Mouse (Mus musculus): ENCODE data around the gene Gm28635. TPM values are rescaled to one million over a fixed set of nuclear protein-coding genes. Genes with fewer than 3 reads are reported as not detected.

The Gm28635 gene
- 10 to 100 TPM in 1 of 2 experiments, 1 to 10 TPM in 1; 9.6 to 11.7 TPM for total RNA-seq (2021)

DNA sequence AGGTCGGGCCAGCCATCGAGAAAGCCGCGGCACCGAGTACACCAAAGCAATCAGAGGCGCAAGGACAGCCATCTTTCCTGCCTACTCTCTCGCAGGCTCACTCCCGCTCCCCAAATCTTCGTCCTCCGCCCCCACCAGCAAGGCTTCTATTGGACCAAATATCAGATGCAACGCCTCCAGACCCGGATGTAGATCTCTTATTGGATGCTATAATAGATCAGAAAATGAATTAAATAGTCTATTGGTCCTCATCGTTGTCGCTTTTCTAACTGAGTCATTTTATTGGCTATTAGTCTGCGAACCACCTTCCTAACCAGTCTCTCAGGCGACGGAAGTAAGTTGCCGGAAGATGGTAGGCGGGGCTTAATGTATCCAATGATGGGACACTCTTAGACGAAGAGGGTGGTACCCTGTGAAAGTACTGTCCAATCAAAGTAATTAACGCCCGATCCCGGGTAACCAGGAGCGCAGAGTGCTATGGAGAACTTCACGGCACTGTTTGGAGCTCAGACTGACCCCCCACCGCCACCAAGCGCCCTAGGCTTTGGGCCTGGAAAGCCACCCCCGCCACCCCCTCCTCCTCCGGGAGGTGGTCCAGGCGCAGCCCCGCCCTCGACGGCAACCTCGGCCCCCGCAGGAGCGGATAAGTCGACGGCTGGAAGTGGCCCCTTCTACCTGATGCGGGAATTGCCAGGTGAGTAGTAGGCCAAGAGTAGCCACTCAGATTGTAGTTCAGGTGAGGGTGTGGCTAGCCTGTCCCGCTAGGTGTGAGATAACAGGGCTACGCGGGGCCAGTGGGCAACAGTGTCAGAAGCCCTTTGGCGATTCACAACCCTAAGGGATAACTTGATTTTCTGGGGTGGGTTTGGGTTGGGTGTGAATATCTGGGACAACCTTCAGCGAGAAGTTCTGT is at the start of gene Gm28635, which contains the start of gene Med19:
Gm28635 (minus strand) TSS at position 74 of the 913 bp plus-strand sequence.
Med19 (plus strand) TSS at position 435 of the 913 bp plus-strand sequence.
- peak; percentile 98 for DNase-seq
- intact Hi-C loops (cut with DNase I), result loop anchor here (5.0 kb wide), 1 partner anchor 34 kb away; no protein-coding TSS in a partner anchor

GRCm38 (mm10) chr2:84727172-84727858 is 49.5 kb upstream of the Gm28635 start, which contains the start of gene Clp1:
Gene Clp1 (minus strand): TSS chr2:84727350.
- peak; percentile 98 for DNase-seq
- intact Hi-C loops (cut with DNase I), result no loop called here

DNA sequence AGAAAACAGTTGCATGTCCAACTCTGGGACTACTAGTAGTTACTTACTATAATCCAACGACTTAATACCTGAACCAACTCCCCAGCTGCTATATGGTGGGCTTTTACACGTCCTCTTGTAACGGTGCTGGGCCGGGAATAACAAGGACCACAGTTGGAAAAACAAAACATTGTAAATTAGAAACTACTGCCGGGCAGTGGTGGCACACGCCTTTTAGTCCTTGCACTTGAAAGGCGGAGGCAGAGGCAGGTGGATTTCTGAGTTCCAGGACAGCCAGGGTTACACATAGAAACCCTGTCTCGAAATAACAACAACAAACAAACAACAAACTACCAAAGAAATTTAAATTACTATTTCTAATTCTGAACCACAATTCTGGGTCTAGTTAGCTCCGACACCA is 48.9 kb upstream of the Gm28635 start:
- peak in 1 of 2 experiments; percentile 14 for DNase-seq
- intact Hi-C loops (cut with DNase I), result no loop called here

- intact Hi-C loops (cut with DNase I), result no loop called here
- no peak for DNase-seq
Observed at GRCm38 (mm10) chr2:84725770-84726169, 47.9 kb upstream of the Gm28635 start.

GRCm38 (mm10) chr2:84723856-84724255 is 46.0 kb upstream of the Gm28635 start:
- DNase-seq, result no peak
- intact Hi-C loops (cut with DNase I), result no loop called here

DNA sequence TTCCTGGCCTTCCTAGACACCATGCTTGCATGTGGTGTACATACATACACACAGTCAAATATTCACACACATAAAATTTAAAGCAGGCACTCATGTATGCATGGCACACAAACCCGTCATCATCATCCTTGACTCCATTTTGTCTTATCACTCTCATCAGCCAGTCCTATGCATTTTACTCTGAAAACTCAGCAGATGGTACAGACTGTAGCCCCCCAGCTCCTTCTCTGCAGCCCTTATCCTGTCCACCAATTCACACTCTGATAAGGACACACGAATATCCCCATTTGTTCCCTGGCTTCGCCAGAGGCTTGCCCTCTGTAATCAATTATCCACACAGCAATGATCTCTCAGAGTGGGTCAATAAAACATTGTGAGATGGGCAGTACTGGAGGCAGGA is 43.3 kb upstream of the Gm28635 start:
- DNase-seq, result no peak
- intact Hi-C loops (cut with DNase I), result no loop called here

- intact Hi-C loops (cut with DNase I), result no loop called here
- DNase-seq, result no peak
Observed at GRCm38 (mm10) chr2:84720718-84721117, 42.9 kb upstream of the Gm28635 start.

DNA sequence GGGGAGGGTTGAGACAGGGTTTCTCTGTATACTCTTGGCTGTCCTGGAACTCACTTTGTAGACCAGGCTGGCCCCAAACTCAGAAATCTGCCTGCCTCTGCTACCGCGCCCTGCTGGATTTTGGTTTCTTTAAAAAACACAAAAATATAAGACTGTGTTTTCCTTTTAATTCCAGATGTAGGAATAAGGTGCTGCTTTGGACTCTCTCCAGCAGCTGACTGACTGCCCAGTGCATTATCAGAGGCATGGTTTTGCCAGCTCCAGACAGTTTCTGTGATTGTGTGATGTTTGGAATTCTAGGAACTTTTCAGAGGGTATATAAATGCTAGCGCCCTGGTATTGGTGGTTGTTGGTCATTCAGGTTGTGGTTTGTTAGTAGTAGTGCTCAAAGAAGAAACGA is 39.5 kb upstream of the Gm28635 start:
- DNase-seq, result peak in 1 of 2 experiments; percentile 37
- intact Hi-C loops (cut with DNase I), result loop anchor here (5.0 kb wide), 1 partner anchor 240 kb away; the partner anchor contains the start of gene Tfpi

DNA sequence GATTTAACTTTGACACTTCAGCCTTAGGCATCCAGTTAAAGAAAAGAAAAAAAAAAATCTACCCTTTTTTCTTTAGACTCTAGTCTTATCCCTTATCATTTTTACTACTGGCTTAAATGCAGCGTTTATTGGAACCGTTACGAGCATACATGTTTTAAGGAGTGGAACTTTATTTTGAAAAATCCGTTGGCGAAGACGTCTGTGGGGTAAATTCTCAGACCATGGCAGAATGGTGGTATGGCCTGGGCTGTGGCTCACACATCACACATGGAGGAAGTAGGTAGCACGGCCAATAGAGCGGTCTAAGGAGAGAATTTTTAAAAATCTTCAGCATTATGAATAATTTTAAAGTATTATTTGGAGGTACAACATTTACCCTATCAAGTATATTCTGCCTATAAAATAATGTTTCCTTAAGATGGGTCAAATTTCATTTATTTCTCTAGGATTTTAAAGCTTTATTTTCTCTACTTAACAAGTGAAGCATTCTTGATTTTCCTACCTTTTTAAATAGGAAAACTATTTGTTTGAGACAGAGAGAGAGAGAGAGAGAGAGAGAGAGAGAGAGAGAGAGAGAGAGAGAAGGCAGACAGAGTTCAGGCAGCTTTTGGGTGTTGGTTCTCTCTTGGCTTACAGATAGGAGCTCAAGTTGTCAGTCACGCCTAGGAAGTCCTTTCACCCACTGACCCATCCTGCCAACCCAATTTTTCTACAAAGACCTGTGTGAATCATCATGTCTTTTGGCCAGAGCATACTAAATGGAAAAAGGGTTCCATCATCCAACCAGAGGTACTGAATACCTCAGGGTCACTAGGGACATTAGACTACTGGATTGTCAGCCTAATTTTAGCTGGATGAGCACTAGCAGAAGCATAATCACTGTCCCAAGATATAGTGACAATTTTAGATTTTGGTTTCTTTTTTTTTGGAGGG is 38.8 kb upstream of the Gm28635 start:
- peak; percentile 29 to 30 for DNase-seq

GRCm38 (mm10) chr2:84715562-84716361 is 37.9 kb upstream of the Gm28635 start:
- intact Hi-C loops (cut with DNase I), result loop anchor here (1.0 to 5.0 kb wide), 2 partner anchors 28 to 238 kb away; partner anchors contain the start of genes Gm19426 and Tfpi
- DNase-seq, result peak in 1 of 2 experiments; percentile 78

More for the DNA sequence above, 38.8 kb upstream of the Gm28635 start:
- intact Hi-C loops (cut with DNase I), result loop anchor here (5.0 kb wide), 1 partner anchor 239 kb away; the partner anchor contains the start of gene Tfpi

DNA sequence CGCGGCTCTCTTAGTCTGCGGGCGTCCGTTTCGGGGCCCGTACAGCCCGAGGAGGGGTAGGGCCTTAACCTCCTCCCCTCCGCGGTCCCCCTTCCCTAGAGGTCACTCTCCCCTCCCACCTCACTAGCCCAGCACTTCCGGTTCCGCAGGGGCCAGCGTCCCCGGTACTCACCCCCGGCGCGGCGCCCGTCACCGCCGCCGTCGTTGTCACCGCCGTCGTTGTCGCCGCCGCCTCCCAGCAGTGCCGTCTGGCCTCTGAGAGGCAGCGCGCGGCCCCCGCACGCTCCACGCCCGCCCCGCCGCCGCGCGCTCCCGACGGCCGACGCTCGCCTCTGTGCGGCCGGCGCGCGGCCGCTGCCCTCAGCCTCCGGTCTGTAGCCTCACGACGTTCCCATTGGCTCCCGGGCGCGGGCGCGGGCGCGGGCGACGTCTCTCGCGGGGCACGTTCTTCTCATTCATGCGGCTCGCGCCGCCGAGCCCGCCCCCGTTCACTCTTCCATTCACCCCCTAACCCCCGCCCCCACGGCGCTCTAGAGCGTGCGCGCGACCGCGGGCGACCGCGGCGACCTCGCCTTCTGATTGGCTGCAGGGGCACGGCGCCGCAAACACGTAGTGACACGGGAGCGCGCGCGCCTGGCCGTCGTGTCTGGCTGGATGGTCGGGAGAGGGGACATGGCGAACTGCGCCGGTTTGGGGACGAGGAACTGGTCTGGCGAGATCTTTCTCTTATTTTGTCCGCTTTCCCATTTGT is 37.1 kb upstream of the Gm28635 start, which contains the start of gene Zdhhc5:
Zdhhc5 (minus strand) TSS at position 370 of the 751 bp plus-strand sequence.
- intact Hi-C loops (cut with DNase I), result loop anchor here (1.0 to 5.0 kb wide), 3 partner anchors 28 to 238 kb away; partner anchors contain the start of genes Gm19426, Gm28635, Med19 and Tfpi
- peak; percentile 99 for DNase-seq

DNA sequence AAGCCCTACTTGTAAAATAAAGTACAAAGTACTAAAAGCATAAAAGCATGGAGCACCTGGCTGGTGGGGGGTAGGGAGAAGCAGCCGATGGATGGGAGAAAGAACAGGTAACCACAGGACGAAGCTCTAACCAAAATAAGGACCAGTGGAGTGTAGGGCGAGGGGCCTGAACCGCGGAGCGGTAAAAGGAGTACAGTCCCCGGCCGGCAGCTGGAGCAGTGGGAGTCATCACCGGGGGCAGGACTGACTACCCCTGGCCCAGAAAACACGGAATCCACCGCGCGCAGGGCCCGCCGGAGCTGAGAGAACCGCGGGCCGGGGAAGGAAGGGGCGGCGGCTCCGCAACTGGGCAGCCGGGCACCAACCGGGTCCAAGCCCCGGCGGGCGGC is 36.6 kb upstream of the Gm28635 start:
- intact Hi-C loops (cut with DNase I), result loop anchor here (5.0 kb wide), 1 partner anchor 37 kb away; the partner anchor contains the start of genes Gm28635, Med19 and Tmx2
- no peak for DNase-seq

DNA sequence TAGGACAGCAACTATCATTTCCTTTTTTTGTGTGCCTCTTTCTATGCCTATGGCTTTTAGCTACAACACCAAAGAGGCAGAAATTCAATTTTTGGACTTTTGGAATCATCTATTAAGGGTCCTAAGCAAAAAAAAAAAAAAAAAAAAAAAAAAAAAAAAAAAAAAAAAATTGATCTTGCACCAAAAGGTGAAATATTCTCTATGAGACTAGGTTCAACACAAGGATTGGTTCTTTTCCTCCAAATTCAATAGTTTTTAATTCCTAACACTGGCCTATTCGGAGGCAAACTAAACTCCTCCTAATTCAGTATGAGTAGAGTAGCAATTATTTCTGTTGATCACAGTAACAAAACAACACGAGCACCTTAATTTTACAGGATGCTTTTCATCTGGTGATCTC is 34.1 kb upstream of the Gm28635 start:
- no peak for DNase-seq
- intact Hi-C loops (cut with DNase I), result loop anchor here (5.0 kb wide), 1 partner anchor 35 kb away; the partner anchor contains the start of genes Gm28635, Med19 and Tmx2

GRCm38 (mm10) chr2:84707523-84707922 is 29.7 kb upstream of the Gm28635 start:
- intact Hi-C loops (cut with DNase I), result no loop called here
- DNase-seq, result no peak

DNA sequence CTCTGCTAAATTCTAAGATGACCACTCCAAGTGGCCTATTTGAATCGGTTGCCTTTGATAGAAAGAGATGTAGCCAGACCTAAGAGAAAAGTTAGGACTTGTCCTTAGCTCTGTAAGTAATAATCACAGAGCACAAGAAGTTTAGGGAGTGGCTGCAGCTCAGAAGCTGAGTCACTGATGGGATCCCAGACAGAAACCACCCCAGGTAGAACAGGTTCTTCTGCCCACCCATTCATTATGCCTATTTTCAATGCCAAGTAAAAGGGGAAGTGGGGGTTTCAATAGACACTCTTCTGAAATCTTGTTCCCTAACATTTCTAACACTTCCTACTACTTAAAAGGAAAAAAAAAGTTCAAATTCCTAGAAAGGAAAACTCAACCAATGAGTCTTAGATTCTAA is 27.5 kb upstream of the Gm28635 start:
- intact Hi-C loops (cut with DNase I), result no loop called here
- no peak for DNase-seq

- DNase-seq, result no peak
- intact Hi-C loops (cut with DNase I), result no loop called here
Observed at GRCm38 (mm10) chr2:84704329-84704728, 26.5 kb upstream of the Gm28635 start.

GRCm38 (mm10) chr2:84703497-84703896 is 25.7 kb upstream of the Gm28635 start:
- DNase-seq, result no peak
- intact Hi-C loops (cut with DNase I), result no loop called here
